Mouse (Mus musculus) cortical plate, adult 2 months (tissue): ENCODE measurements at regions not wholly inside any gene's neighbourhood (a gene's known extent, or its start where the extent isn't known, plus 50 kb on each side); places are given as distances from the start of the nearest gene placed in this dataset.
A peak's percentile ranks its signal among the peaks of the same experiment; 100 is the strongest.

Source experiments
- H3K27ac ChIP-seq: fragments of 200-500 bp; 2 replicates; pipeline ENCODE4 v1.5.1; 2012; ENCODE audit warnings: low read length, control low read depth, inconsistent platforms; ENCODE audit not compliant: insufficient read depth
- H3K4me1 ChIP-seq: fragments of 200-500 bp; 2 replicates; pipeline ENCODE4 v1.6.1; 2011; ENCODE audit warnings: low read length; ENCODE audit not compliant: control insufficient read depth, insufficient read depth
- H3K4me3 ChIP-seq: fragments of 200-500 bp; 2 replicates; pipeline ENCODE4 v1.5.1; 2011; ENCODE audit warnings: mild to moderate bottlenecking, low read length, control low read depth; ENCODE audit not compliant: insufficient read depth
- CTCF ChIP-seq: fragments of 200-500 bp; IDR thresholded peaks from 2 replicates; pipeline ENCODE4 v1.5.1; 2011; ENCODE audit warnings: mild to moderate bottlenecking, control low read depth, low read length; ENCODE audit not compliant: insufficient read depth; ENCODE audit errors: extremely low read depth
- POLR2A ChIP-seq: fragments of 200-500 bp; IDR thresholded peaks from 2 replicates; pipeline ENCODE4 v1.6.1; 2011; ENCODE audit warnings: mild to moderate bottlenecking, low read length, control low read depth; ENCODE audit not compliant: insufficient read depth; ENCODE audit errors: extremely low read depth

GRCm38 (mm10) chr9:120850092-120850491, 78.9 kb upstream of the Ctnnb1 start:
- H3K27ac ChIP-seq = no peak overlapping the region
- peaks cover 3% of the 10 kb centered on the region for H3K4me1 ChIP-seq
- no peak for TF ChIP-seq POLR2A
- no peak for TF ChIP-seq CTCF
- H3K4me3 ChIP-seq = no peak overlapping the region

- no peak overlapping the region for H3K4me3 ChIP-seq
- peaks cover 2% of the 10 kb centered on the region for H3K4me1 ChIP-seq
- no peak for TF ChIP-seq POLR2A
- no peak for TF ChIP-seq CTCF
- no peak overlapping the region for H3K27ac ChIP-seq
Measured at GRCm38 (mm10) chr9:120851914-120852313, 77.1 kb upstream of the Ctnnb1 start.

GRCm38 (mm10) chr9:120852572-120852971, 76.4 kb upstream of the Ctnnb1 start:
- Histone ChIP-seq H3K4me3 (no peak overlapping the region), H3K4me1 (peaks cover 2% of the 10 kb centered on the region), H3K27ac (peak overlapping the region; percentile 17; the same call in 1 of the 2 replicates)
- TF ChIP-seq POLR2A = no peak
- TF ChIP-seq CTCF = no peak

- TF ChIP-seq POLR2A (no peak), CTCF (no peak)
- Histone ChIP-seq H3K4me3 (no peak overlapping the region), H3K4me1 (no peaks in the 10 kb centered on the region; the same call in none of the 2 replicates), H3K27ac (no peak overlapping the region; the same call in 1 of the 2 replicates)
Measured at GRCm38 (mm10) chr9:120853032-120853597, 75.9 kb upstream of the Ctnnb1 start.

GRCm38 (mm10) chr9:120854351-120854750, 74.7 kb upstream of the Ctnnb1 start:
- H3K4me3 ChIP-seq = no peak overlapping the region
- TF ChIP-seq CTCF (no peak), POLR2A (no peak)
- no peaks in the 10 kb centered on the region; the same call in 1 of the 2 replicates for H3K4me1 ChIP-seq
- no peak overlapping the region for H3K27ac ChIP-seq

GRCm38 (mm10) chr9:120855293-120856050, 73.5 kb upstream of the Ctnnb1 start:
- no peak overlapping the region for H3K27ac ChIP-seq
- no peak overlapping the region for H3K4me3 ChIP-seq

GRCm38 (mm10) chr9:120857849-120858510, 71.0 kb upstream of the Ctnnb1 start:
- H3K27ac ChIP-seq = no peak overlapping the region
- no peak for TF ChIP-seq CTCF
- no peak for TF ChIP-seq POLR2A
- no peak overlapping the region for H3K4me3 ChIP-seq
- H3K4me1 ChIP-seq = peaks cover 1% of the 10 kb centered on the region; the same call in 1 of the 2 replicates

More at GRCm38 (mm10) chr9:120855293-120856050, 73.5 kb upstream of the Ctnnb1 start:
- no peaks in the 10 kb centered on the region; the same call in 1 of the 2 replicates for H3K4me1 ChIP-seq
- no peak for TF ChIP-seq CTCF
- TF ChIP-seq POLR2A = no peak

- TF ChIP-seq CTCF = no peak
- TF ChIP-seq POLR2A = no peak
Measured at GRCm38 (mm10) chr9:120860969-120861595, 67.9 kb upstream of the Ctnnb1 start.

GRCm38 (mm10) chr9:120861788-120862345, 67.1 kb upstream of the Ctnnb1 start:
- peaks cover 3% of the 10 kb centered on the region for H3K4me1 ChIP-seq
- TF ChIP-seq POLR2A (no peak), CTCF (no peak)
- H3K27ac ChIP-seq = no peak overlapping the region
- no peak overlapping the region for H3K4me3 ChIP-seq

More at GRCm38 (mm10) chr9:120860969-120861595, 67.9 kb upstream of the Ctnnb1 start:
- no peak overlapping the region for H3K27ac ChIP-seq
- peaks cover 3% of the 10 kb centered on the region for H3K4me1 ChIP-seq
- H3K4me3 ChIP-seq = no peak overlapping the region
